Mouse (Mus musculus): ENCODE data around the gene Tmed3. TPM values are rescaled to one million over a fixed set of nuclear protein-coding genes. Genes with fewer than 3 reads are reported as not detected.

Tmed3 gene
- polyA plus RNA-seq, 1 experiment from 2014 or later = 170 TPM

- H3K36me3 ChIP-seq (ENCODE audit: control insufficient read depth, insufficient read depth, low read length) = no peaks in the 10 kb centered on the region
- ATAC-seq (ENCODE audit: low FRiP score, low TSS enrichment) (no peak), DNase-seq (ENCODE audit: low spot score) (no peak)
- H3K4me1 ChIP-seq (replicated peaks; ENCODE audit: control insufficient read depth, insufficient read depth) = no peaks in the 10 kb centered on the region
- no peaks in the 10 kb centered on the region for H3K27me3 ChIP-seq (ENCODE audit: control insufficient read depth, insufficient read depth, low read length)
- no peak overlapping the region for H3K9ac ChIP-seq (ENCODE audit: low read length)
- no peak overlapping the region for H3K4me2 ChIP-seq (replicated peaks; ENCODE audit: low read depth)
- 68% methylated on average over 4 of the region's 4 CpGs for WGBS
- H3K27ac ChIP-seq (replicated peaks) = no peak overlapping the region
- TF ChIP-seq EP300 (optimal IDR thresholded peaks at IDR 0.05) (no peak), CTCF (IDR thresholded peaks at IDR 0.05; ENCODE audit: low read depth) (no peak)
- H3K4me3 ChIP-seq (ENCODE audit: low read depth, low read length) = no peak overlapping the region
- no peaks in the 10 kb centered on the region for H3K9me3 ChIP-seq (ENCODE audit: control insufficient read depth, low read length)
These were observed 37.4 kb downstream of the Tmed3 start for GRCm38 (mm10) chr9:89667306-89667942.

- Histone ChIP-seq H3K4me2 (replicated peaks; ENCODE audit: low read depth) (no peak overlapping the region), H3K27me3 (ENCODE audit: control insufficient read depth, insufficient read depth, low read length) (no peaks in the 10 kb centered on the region), H3K9me3 (ENCODE audit: control insufficient read depth, low read length) (no peaks in the 10 kb centered on the region), H3K4me1 (replicated peaks; ENCODE audit: control insufficient read depth, insufficient read depth) (no peaks in the 10 kb centered on the region), H3K4me3 (ENCODE audit: low read depth, low read length) (no peak overlapping the region), H3K9ac (ENCODE audit: low read length) (no peak overlapping the region), H3K36me3 (ENCODE audit: control insufficient read depth, insufficient read depth, low read length) (no peaks in the 10 kb centered on the region), H3K27ac (replicated peaks) (no peak overlapping the region)
- no peak for ATAC-seq (ENCODE audit: low FRiP score, low TSS enrichment)
- 73% methylated on average over 6 of the region's 6 CpGs for WGBS
- no peak for TF ChIP-seq EP300 (optimal IDR thresholded peaks at IDR 0.05)
- TF ChIP-seq CTCF (IDR thresholded peaks at IDR 0.05; ENCODE audit: low read depth) = no peak
- DNase-seq (ENCODE audit: low spot score) = no peak
These were observed 54.0 kb downstream of the Tmed3 start for GRCm38 (mm10) chr9:89650913-89651312.

Other genes with a start within 250 kb of the Tmed3 start
- 0.04 and 0.05 TPM in 2 replicates for gene Minar1, start 81.9 kb downstream of the Tmed3 start, polyA plus RNA-seq (2015; fragmentation: Nextera tagmentation; extraction: Ambion mirVana)
- 0.04 TPM in 1 of 2 replicates, not detected in the other for gene Ankrd34c, start 33.4 kb upstream of the Tmed3 start, polyA plus RNA-seq (2015; fragmentation: Nextera tagmentation; extraction: Ambion mirVana)
- 0.13 and 0.22 TPM in 2 replicates for gene Rasgrf1, start 204.8 kb upstream of the Tmed3 start, polyA plus RNA-seq (2015; fragmentation: Nextera tagmentation; extraction: Ambion mirVana)